Mouse (Mus musculus) erythroblast, embryonic 14.5 days (primary cell): ENCODE measurements around the gene Myh9.

Experiments used
- GATA1 ChIP-seq: IDR thresholded peaks from 2 replicates; pipeline ENCODE4 v1.6.1; 2012; ENCODE audit warnings: low read length, inconsistent platforms, mixed read lengths
- TAL1 ChIP-seq: IDR thresholded peaks from 3 replicates; pipeline ENCODE4 v1.6.1; 2012; ENCODE audit warnings: low read length, inconsistent platforms, mixed read lengths

GRCm38 (mm10) chr15:77886369-77887092 is 44.6 kb upstream of the Myh9 start:
- TF ChIP-seq GATA1 (no peak), TAL1 (no peak)
